Mouse (Mus musculus) megakaryocyte, embryonic 14.5 days (primary cell): ENCODE data around the gene Zfp873.
"Not testable (repeated sequence)": the region's sequence is repeated elsewhere in the genome, so short reads cannot be mapped to it uniquely, and the experiment has no call there.

Experiments
- FLI1 ChIP-seq: IDR thresholded peaks from 2 replicates; pipeline ENCODE4 v1.6.1; 2012; ENCODE audit warnings: low read length, inconsistent platforms, mixed read lengths
- GATA1 ChIP-seq: IDR thresholded peaks from 3 replicates; pipeline ENCODE4 v1.6.1; 2012; ENCODE audit warnings: mixed read lengths, low read length, inconsistent platforms, borderline replicate concordance

GRCm38 (mm10) chr10:82083622-82083971, 35.7 kb downstream of the Zfp873 start:
- not testable (repeated sequence) for TF ChIP-seq GATA1, FLI1
